Mouse (Mus musculus): Measurements from ENCODE around the gene Hnrnpd.

Gene Hnrnpd

DNA sequence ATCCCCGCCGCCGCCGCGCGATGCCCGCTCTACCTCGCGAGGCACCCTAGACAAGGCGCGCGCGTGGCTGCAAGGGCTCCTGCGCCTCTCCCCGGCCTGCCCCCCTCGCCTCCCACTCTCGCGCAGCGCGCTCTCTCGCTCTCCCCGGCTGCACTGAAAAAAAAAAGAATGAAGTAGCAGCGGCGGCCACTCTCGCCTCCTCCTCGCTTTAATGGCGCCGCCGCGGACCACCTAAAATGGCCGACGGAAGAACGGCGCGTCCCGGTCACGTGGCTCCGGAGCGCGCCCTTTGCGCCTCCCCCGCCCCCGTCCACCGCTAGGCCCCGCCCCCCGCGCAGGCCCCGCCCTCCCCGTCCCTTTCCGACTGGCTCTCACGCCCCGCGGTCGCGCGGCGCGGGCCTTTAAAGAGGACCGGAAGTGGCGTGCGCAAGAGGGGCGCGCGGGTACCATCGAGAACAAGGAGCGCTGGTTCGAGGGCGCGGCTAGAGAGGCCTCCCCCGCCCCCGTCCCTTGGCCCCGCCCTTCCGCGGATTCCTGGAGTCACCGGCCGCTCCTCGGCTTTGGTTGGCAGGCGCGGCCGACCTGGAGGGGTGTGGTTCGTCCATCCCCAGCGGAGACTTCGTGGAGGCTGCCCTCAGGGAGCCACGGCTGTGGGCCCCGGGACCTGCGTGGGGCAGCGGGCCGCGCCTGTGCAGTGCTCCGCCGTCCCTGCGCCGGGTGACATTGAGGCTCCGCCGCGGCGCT is at the start of gene Hnrnpd, which contains the start of gene 4930524J08Rik:
Gene Hnrnpd (minus strand): TSS at position 240 of the 744 bp plus-strand sequence.
Gene 4930524J08Rik (plus strand): TSS at position 363 of the 744 bp plus-strand sequence.
- peak; percentile 95 for DNase-seq (ENCODE audit: low read depth, low spot score)

DNA sequence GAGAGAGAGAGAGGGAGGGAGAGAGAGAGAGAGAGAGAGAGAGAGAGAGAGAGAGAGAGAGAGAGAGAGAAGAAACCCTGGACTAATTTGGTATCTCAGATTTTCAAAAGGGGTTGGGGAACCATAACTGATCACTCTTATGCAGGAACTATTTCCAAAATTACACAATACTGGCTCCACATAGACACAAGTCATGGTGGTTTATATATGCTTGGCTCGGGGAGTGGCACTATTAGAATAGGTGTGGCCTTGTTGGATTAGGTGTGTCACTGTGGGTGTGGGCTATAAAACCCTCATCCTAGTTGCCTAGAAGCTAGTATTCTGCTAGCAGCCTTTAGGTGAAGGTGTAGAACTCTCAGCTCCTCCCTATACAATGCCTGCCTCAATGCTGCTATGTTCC is 46.1 kb upstream of the Hnrnpd start:
- DNase-seq (ENCODE audit: low read depth, low spot score), result no peak

DNA sequence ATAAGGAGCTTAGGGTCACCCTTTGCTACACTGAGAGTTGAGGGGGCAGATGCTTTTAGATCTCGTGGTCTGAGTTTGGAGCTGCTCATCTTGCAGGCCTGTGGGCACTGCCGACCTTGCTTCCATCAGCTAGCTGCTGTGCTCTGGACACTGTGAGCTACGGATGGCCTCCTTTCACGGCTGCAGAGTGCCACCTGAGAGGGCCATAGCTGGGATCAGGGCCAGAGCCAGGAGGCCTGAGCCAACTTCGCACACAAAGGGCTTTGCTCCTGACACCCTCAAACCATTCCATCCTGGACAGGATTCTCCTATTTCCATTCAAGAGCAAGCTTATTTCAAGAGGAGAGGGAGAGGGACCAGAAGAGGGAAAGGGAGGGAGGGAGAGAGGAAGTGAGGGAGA is 45.7 kb upstream of the Hnrnpd start:
- no peak for DNase-seq (ENCODE audit: low read depth, low spot score)

GRCm38 (mm10) chr5:100020089-100020488 is 41.4 kb upstream of the Hnrnpd start:
- DNase-seq (ENCODE audit: low read depth, low spot score), result no peak

- no peak for DNase-seq (ENCODE audit: low read depth, low spot score)
Measured at GRCm38 (mm10) chr5:100012599-100012998, 33.9 kb upstream of the Hnrnpd start.

DNA sequence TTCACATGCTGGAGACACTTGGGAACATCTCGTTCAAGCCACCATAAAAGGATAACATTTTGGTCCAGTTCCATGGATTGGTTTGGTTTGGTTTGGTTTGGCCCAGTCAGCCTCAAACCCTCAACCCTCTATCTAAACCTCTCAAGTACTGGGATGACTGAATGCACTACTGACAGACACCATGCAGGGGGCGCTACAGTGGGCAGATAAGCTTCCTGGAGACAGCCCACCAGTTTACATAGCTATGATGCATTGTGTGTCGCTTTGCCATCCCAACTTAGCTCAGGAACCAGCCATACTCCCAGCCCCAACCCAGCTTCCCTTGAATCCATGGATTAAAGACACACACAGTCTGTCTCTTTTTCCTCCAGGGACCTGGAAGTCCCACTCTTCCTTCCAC is 29.7 kb upstream of the Hnrnpd start:
- DNase-seq (ENCODE audit: low read depth, low spot score), result no peak

- DNase-seq (ENCODE audit: low read depth, low spot score), result no peak
Measured at GRCm38 (mm10) chr5:100007040-100007375, 28.3 kb upstream of the Hnrnpd start.

GRCm38 (mm10) chr5:100006324-100007039 is 27.7 kb upstream of the Hnrnpd start:
- DNase-seq (ENCODE audit: low read depth, low spot score), result no peak

- no peak for DNase-seq (ENCODE audit: low read depth, low spot score)
Measured at GRCm38 (mm10) chr5:100005896-100006295, 27.2 kb upstream of the Hnrnpd start.

GRCm38 (mm10) chr5:100005431-100005830 is 26.7 kb upstream of the Hnrnpd start:
- DNase-seq (ENCODE audit: low read depth, low spot score), result no peak

- DNase-seq (ENCODE audit: low read depth, low spot score), result no peak
Measured at GRCm38 (mm10) chr5:100003895-100004294, 25.2 kb upstream of the Hnrnpd start.

DNA sequence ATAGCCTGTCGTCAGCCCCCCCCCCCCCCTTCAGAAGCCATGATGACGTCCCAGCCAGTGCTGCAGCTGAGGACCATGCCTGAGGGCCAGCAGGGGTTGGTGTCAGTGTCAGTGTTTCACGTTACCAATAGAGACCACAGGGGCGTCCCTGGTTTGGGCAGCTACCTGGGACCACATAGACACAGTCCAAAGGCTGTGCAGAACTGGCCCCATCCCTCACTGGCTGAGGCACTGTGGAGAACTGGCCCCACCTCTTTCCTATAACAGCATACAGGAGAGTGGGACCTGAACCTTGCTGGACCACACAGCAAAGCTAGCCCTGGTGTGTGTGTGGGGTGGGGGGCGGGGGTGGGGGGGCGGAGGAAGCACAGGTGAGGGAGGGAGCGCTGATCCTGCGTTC is 21.8 kb upstream of the Hnrnpd start:
- DNase-seq (ENCODE audit: low read depth, low spot score), result no peak

DNA sequence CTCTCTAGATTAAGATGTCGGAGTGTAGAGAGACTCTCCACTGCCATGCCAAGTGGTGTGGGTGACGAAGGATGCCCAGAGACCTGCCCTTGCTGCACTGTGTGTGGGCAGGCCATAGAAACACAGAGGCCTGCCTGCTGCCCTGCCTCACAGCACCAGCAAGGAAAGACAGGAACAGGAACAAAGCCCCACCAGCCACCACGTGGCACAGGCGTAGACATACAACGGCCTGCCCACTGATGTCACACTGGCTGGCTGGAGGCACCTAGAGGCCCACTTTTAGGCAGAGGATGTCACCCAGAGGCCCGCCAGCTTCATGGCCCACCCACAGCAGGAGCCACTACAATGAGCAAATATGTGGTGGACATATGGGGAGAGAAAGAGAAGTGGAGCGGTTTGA is 21.3 kb upstream of the Hnrnpd start:
- no peak for DNase-seq (ENCODE audit: low read depth, low spot score)

GRCm38 (mm10) chr5:99994680-99995079 is 15.9 kb upstream of the Hnrnpd start:
- DNase-seq (ENCODE audit: low read depth, low spot score), result no peak

GRCm38 (mm10) chr5:99994166-99994565 is 15.4 kb upstream of the Hnrnpd start:
- DNase-seq (ENCODE audit: low read depth, low spot score), result no peak

GRCm38 (mm10) chr5:99983452-99984061 is 4.8 kb upstream of the Hnrnpd start:
- DNase-seq (ENCODE audit: low read depth, low spot score), result no peak

- DNase-seq (ENCODE audit: low read depth, low spot score), result peak; percentile 35
Measured at GRCm38 (mm10) chr5:99977516-99978301, 1.0 kb downstream of the Hnrnpd start.

- DNase-seq (ENCODE audit: low read depth, low spot score), result no peak
Measured at GRCm38 (mm10) chr5:99976334-99976955, 2.3 kb downstream of the Hnrnpd start.

GRCm38 (mm10) chr5:99975776-99976175 is 3.0 kb downstream of the Hnrnpd start:
- no peak for DNase-seq (ENCODE audit: low read depth, low spot score)

GRCm38 (mm10) chr5:99975061-99975460 is 3.7 kb downstream of the Hnrnpd start:
- DNase-seq (ENCODE audit: low read depth, low spot score), result no peak

DNA sequence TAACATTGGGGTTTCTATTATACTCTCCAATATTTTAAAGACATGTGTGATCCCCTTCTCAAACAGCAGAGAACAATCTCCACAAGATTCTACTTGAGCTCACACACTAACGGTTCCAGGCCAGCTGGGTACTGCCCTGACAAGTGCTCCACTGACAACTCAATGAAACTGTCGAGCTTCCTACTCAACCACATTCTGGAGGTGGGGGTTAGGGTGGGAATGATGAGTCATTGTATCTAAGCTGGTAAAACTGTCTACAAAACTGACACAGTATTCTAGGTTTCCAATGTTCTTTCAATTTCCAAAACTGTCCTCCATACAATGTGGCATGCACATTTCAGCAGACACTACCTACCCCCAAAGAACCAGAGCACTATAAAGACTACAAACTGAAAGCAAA is 4.8 kb downstream of the Hnrnpd start:
- DNase-seq (ENCODE audit: low read depth, low spot score), result no peak
